Mouse (Mus musculus) retina, embryonic 14.5 days (tissue): ENCODE results near the gene Gcnt1.

Experiments
- DNase-seq: peaks from one replicate; pipeline ENCODE4 v3.0.0-alpha.2; 2015; ENCODE audit warnings: low spot score

Gene Gcnt1

DNA sequence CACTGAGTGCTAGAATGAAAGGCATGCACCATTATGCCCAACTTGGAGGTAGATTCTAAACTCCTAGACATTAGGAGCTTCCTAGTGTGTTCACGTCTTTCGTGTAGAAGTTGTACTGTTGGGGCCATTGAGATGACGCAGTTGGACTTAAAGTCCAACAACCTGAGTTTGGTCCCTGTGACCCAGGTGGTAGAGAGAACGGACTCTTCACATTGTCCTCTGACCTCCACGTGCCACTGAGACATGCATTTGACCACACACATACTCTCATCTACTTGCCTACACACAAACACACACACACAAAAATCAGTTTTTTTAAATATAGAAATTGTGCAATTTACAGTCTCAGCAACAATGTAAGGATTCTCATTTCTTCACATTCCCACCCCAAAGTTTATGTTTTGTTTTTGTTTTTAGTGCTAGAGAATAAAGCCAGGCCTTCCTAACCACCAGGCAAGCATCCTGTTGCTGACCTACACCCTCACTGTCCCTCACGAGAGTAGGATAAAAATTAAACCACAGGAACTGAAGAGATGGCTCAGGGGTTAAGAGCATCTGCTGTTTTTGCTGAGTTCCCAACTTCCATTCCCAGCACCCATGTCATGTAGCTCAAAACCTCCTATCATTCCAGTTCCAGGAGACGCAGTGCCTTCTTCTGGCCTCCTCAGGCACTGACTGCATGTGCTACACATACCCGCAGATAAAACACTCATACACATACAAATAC is 6.1 kb downstream of the Gcnt1 start:
- no peak for DNase-seq

DNA sequence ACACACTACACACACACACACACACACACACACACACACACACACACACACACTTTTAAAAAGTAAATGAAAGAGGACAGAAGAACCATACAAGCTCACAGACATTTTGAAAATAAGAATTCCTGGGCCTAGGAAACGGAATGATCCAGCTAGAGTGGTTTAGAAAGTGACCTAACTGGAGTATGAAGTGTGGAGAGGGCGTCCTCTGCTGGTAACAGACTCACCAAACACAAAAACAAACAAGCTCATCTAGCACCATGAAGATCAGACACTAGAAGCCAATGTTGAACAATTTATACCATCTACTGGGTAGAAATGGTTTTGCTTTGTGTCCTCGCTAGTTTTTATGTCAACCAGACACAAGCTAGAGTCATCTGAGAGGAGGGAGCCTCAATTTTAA is 7.9 kb downstream of the Gcnt1 start:
- DNase-seq: no peak

DNA sequence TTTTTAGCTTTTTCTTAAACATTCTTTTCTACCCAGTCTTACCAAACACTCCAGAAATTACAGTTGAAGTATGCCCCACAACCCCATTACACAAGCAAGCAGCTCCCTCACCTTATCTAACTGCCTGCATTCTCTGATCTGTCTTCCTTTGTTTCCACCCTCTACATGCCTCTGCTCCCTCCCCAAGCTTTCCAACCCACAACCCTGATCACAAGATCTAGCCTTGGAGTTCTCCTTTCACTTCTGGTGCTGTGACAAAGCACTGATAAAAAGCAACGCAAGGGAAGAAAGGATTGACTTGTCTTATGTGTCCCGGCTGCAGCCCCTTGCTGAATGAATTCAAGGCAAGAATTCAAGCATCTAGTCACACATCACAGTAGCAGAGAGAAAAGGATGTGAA is 11.5 kb downstream of the Gcnt1 start:
- DNase-seq: no peak

DNA sequence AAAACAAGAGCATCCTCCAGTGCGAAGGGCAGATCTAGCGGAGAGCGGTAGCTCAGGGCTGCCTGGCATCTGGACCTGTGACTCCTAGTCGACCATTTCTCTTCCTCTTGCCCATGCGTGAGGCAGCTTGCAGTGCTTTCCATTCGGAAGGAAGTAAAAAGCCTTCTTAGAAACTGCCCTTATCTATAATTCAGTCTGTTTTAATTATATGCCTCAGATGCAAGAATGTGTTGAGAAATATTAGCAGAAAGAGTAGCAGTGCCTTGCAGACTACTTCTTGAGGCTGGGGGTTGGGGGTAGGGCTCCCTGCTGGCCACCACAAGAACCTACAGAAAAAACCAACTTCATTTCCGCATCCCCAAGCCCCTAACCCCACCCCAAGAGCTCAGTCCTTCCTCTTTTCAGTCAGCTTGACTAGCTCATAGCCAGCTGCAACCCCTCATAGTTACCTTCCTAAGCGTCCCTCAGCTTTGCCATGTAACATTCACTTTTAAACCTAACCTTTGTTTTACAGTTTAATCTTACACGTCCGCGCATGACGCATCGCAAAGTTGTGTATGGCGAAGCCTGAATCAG is 13.2 kb downstream of the Gcnt1 start:
- DNase-seq: no peak

DNA sequence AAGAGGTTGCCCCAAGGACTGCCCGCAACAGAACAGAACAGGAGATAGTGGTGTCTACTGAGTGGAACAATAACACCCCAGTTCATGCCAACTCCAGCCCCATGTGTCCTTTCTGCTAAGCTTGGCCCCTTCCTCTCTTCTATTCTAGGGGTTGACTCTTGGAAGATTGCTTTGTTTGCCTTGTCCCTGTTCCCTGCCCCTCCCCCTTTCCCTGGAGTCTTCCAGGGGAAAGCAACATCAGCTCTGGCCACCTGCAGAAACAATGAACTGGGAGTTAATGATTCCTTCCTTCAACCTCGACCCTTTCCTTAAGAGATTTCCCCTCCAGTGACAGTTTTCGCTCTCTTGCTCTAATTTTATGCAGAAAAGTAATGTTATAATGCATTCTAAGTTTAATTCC is 15.3 kb downstream of the Gcnt1 start:
- no peak for DNase-seq

- no peak for DNase-seq
Observed at GRCm38 (mm10) chr19:17356932-17357331, 15.7 kb downstream of the Gcnt1 start.

DNA sequence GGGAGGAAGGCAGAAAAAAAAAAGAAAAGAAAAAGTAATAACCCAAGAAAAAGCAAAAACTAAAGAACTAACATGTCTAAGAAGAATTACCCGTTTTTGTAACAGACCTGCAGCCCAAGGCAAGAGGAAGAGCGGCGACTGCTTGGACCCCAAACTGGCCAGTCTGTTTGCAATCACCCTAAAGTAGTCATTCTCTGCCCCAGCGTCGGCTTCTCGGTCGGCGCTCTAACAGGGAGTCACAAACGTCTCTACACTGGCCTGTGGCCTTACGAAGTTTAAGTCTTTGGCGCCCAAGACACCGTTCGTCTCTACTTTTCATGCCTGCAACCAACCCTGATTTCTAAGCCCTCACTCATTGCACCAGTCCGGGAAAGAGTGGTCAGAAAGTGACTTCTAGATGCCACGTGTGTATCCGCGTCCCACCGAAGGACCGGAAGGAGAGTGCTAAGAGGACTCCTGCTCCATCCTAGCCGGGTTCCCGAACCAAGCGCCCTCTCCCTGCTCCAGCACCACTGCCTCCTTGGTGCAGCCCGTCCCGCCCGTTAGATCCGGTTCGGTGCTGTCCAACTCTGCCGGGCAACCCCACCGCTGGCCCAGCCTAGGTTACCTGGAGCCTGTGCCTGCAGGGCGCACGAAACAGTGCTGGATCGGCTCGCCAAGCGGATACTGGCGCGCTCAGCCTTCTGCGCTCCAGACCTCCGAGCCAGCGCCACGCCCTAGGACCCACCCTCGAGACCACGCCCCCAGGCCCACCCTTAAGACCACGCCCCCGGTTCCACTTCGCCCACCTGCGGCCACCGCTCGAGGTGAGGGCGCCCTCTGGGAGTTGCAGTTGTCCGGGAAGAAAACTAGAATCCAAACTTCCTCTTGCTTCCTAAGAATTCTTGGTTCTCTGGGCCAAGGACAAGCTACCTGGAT is 16.4 kb downstream of the Gcnt1 start:
- peak; percentile 64 for DNase-seq

DNA sequence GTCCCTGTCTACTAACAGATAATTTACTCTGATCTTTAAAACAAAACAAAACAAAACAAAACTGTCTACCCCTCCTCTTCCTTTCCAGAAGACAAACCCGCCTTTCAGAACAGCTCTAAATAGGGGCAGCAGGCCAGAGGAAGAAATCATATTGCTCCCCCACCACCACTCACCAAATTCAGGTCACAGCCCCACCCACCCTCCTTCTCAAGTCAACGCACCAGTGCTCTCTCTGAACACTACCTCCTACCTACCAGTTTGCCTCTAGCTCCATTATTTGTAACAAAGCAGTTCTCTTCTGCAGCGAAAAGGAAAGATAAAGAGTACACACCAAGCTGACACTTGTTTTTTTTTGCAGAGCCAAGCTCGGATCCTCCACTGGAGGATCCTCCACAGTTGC is 17.3 kb downstream of the Gcnt1 start:
- DNase-seq: no peak

GRCm38 (mm10) chr19:17354797-17355196 is 17.8 kb downstream of the Gcnt1 start:
- DNase-seq: no peak

DNA sequence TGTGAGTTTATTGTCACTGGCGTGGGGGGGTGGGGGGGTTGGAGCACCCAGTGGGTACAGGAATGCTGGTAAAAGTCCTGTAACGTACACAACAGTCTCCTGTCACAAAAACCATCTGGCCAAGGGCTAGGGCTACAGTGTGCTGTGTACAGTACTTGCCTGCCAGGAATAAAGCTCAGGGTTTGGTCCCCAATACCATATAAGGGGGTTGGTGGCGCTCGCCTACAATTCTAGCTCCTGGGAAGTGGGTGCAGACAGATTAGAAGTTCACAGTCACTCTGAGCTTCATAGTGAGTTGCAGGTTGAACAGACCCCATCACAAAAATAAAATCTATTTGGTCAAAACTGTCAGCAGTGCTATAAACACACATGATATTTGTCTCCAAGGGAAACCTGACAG is 18.3 kb downstream of the Gcnt1 start:
- DNase-seq: no peak

GRCm38 (mm10) chr19:17353727-17354126 is 18.9 kb downstream of the Gcnt1 start:
- no peak for DNase-seq

DNA sequence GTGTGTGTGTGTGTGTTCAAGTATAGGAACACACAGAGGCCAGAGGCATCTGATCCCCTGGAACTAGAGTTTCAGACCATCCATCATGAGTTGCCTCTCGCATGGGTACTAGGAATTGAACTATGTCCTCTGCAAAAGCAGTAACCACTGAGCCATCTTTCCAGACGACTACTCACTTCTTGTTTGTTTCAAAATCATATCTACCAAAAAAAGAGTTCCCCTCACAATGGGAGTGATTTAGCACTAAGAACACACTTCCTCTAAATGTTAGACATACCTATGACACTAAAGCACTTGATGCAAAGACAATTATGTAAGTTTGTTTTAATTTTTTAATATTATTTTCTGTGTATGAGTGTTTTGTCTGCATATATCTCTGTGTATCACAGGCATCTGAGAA is 24.8 kb downstream of the Gcnt1 start:
- no peak for DNase-seq

GRCm38 (mm10) chr19:17346716-17347474 is 25.7 kb downstream of the Gcnt1 start:
- no peak for DNase-seq

DNA sequence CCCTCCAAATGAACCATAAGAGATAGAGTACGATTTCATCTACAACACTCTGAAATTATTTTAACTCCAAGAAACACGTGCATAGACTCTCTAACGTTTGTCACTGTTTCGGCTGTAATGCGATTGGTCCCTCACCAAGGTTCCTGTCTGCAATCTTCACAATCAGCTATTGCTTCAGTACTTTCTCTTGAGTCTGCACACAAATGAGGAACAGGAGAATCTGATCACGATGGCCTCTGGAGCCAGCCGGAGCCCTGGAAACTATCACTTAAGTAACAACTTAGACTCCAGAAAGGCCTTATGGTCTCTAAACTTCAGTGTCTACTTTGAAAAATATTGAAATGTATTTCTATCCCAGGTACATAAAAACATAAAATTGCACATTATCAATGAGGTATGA is 27.8 kb downstream of the Gcnt1 start:
- DNase-seq: no peak

DNA sequence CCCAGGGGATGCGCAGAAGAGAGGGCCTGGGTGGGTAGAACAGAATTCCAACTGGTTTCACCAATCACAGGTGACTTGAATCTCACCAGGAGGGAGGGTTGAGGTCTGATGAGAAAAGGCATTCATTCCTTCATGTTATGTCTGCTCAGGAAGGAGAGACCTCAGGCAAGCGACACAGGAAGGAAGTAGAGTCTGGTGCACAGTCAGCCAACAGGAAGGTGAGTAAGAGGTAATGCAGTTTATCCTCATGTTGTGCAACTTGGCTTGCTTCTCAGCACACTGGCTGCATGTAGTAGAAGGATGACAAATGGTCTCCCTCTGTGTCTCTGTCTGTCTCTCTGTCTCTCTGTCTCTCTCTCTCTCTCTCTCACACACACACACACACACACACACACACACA is 33.1 kb downstream of the Gcnt1 start:
- no peak for DNase-seq

- no peak for DNase-seq
Observed at GRCm38 (mm10) chr19:17337057-17337679, 35.5 kb downstream of the Gcnt1 start.

GRCm38 (mm10) chr19:17336646-17337045 is 36.0 kb downstream of the Gcnt1 start:
- DNase-seq: no peak

GRCm38 (mm10) chr19:17334644-17335333 is 37.9 kb downstream of the Gcnt1 start:
- no peak for DNase-seq

DNA sequence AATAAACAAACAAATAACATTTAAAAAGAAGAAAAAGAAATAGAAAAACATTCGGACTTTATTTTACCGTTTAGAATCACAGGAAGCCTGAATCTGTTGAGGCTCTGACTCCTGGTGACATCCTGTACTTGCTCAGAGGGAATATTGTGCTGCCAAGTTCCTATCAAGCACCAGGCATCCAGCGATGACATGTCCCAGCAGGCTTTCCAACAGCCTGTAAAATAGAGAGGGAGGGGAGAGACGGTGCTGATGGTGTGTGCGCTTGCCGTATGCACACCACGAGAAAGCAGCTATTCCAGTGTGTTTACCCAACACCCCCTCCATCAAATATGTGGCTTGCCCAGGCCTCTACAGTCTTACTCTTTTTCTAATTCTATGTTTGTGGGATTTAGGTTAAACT is 39.6 kb downstream of the Gcnt1 start:
- no peak for DNase-seq

- DNase-seq: no peak
Observed at GRCm38 (mm10) chr19:17328916-17329315, 43.7 kb downstream of the Gcnt1 start.

DNA sequence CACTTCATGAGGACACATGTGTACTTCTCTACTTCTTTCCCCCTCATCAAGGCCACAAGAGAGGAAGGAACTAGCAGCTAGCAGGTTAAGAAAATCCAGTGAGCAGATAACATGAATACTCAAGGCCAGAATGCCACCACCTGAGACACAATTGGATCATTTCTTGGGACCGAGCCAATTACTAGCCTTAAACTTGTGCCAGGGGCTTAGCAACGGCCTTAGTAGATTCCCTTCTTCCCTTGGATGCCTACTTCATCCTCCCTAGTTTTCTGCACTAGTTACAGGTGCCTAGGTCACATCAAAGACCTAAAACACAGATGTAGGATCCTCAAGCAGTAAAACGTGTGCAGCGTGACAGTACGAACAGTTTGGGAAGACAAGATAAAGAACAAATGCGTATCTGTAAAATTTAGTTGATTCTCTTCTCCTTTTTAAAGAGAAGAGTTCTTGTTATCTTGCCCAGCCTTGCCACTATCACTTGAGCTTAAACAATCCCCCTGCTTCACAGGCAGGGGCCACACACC is 44.7 kb downstream of the Gcnt1 start:
- no peak for DNase-seq
